Mouse (Mus musculus) heart, adult 2 months (tissue): ENCODE measurements around the gene Dscam.

Experiments
- EP300 ChIP-seq: fragments of 200-500 bp; IDR thresholded peaks from 2 replicates; pipeline ENCODE4 v1.6.1; 2011; ENCODE audit warnings: low read depth, low read length, control low read depth; ENCODE audit not compliant: insufficient read depth
- POLR2A ChIP-seq: fragments of 200-500 bp; IDR thresholded peaks from 2 replicates; pipeline ENCODE4 v1.6.1; 2011; ENCODE audit warnings: mild to moderate bottlenecking, low read depth, low read length, control low read depth; ENCODE audit not compliant: insufficient read depth

GRCm38 (mm10) chr16:96741336-96741735, 429.2 kb downstream of the Dscam start:
- TF ChIP-seq EP300 (no peak), POLR2A (no peak)
